Mouse (Mus musculus) forebrain, postnatal 0 days (tissue): ENCODE measurements around the gene Ttl. TPM values are rescaled to one million over a fixed set of nuclear protein-coding genes. Genes with fewer than 3 reads are reported as not detected.

Source experiments
- ATAC-seq: fragments of 200-750 bp; cut with Nextera tagmentation; 2 replicates; pipeline ENCODE4 v1.8.0; 2017; ENCODE audit warnings: mild to moderate bottlenecking, moderate library complexity
- DNase-seq: peaks from one replicate; pipeline ENCODE4 v3.0.0-alpha.2; 2015
- H3K27ac ChIP-seq: fragments of 300-500 bp; sonication (generic); 2 replicates; pipeline ENCODE4 v1.5.1; 2014; ENCODE audit warnings: low read depth, mild to moderate bottlenecking, antibody characterized with exemption, low read length, moderate library complexity, mixed read lengths
- H3K27me3 ChIP-seq: fragments of 300-500 bp; sonication (generic); 2 replicates; pipeline ENCODE4 v1.6.1; 2014; ENCODE audit warnings: mild to moderate bottlenecking, low read length, mixed read lengths; ENCODE audit not compliant: insufficient read depth
- H3K36me3 ChIP-seq: fragments of 300-500 bp; sonication (generic); 2 replicates; pipeline ENCODE4 v1.6.1; 2014; ENCODE audit warnings: mild to moderate bottlenecking, moderate library complexity; ENCODE audit not compliant: insufficient read depth
- H3K4me1 ChIP-seq: fragments of 300-500 bp; sonication (generic); 2 replicates; pipeline ENCODE4 v1.6.1; 2014; ENCODE audit warnings: antibody characterized with exemption; ENCODE audit not compliant: insufficient read depth
- H3K4me2 ChIP-seq: fragments of 300-500 bp; sonication (generic); 2 replicates; pipeline ENCODE4 v1.6.1; 2014; ENCODE audit warnings: low read depth, mild to moderate bottlenecking, moderate library complexity
- H3K4me3 ChIP-seq: fragments of 300-500 bp; sonication (generic); 2 replicates; pipeline ENCODE4 v1.5.1; 2014; ENCODE audit warnings: low read depth, low read length, mixed read lengths
- H3K9ac ChIP-seq: fragments of 300-500 bp; sonication (generic); 2 replicates; pipeline ENCODE4 v1.6.1; 2014; ENCODE audit warnings: mild to moderate bottlenecking
- H3K9me3 ChIP-seq: fragments of 300-500 bp; sonication (generic); 2 replicates; pipeline ENCODE4 v1.6.1; 2016; ENCODE audit warnings: low read length
- CTCF ChIP-seq: sonication (generic); IDR thresholded peaks from 2 replicates; pipeline ENCODE4 v1.5.1; 2016; ENCODE audit warnings: antibody characterized with exemption, control low read depth, low read depth
- WGBS: fragments of 180-500 bp; shearing (Covaris S2); extraction: QIAGEN DNeasy Blood & Tissue Kit; methylation state at CpG from one replicate; pipeline ENCODE4 v1.1.7; 2014; 5-methylcytosine and 5-hydroxymethylcytosine counted together
- polyA plus RNA-seq: library from polyadenylated mRNA; unstranded; fragments of >200 nt; fragmentation: Nextera tagmentation; extraction: Ambion mirVana; gene quantifications from 2 replicates; pipeline ENCODE4 v1.2.1, GENCODE M21; 2015
- total RNA-seq: library from RNA; depleted of rRNA; stranded (reverse); fragments of >200 nt; gene quantifications from 2 replicates; pipeline ENCODE4 v1.2.3, GENCODE M21; 2014

The Ttl gene
- total and polyA plus RNA-seq, 2 experiments from 2014 or later = 31.7 to 66.0 TPM

- no peak for TF ChIP-seq CTCF
- no peak overlapping the region for H3K27ac ChIP-seq
- WGBS = 61% methylated on average over 6 of the region's 6 CpGs
- no peak overlapping the region for H3K9ac ChIP-seq
- H3K36me3 ChIP-seq = no peaks in the 10 kb centered on the region
- no peaks in the 10 kb centered on the region for H3K27me3 ChIP-seq
- H3K4me2 ChIP-seq = no peak overlapping the region
- no peak for DNase-seq
- no peak overlapping the region for H3K4me3 ChIP-seq
- no peaks in the 10 kb centered on the region for H3K9me3 ChIP-seq
- no peak for ATAC-seq
- no peaks in the 10 kb centered on the region for H3K4me1 ChIP-seq
Observed at GRCm38 (mm10) chr2:129046172-129046845, 19.4 kb upstream of the Ttl start.

DNA sequence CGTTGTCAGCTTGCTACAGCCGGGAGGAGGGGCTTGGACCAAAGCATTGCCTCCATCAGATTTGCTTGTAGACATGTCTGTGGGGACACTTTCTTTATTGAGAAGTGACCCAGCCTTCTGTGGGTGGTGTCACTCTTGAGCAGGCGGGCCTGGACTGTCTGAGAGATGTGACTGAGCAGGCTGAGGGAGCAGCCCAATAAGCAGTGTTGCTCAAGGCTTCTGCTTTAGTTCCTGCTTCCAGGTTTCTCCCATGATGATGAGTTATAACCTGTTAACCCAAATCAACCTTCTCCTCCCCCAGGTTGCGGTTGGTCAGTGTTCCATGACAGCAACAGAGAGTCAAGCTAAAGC lies 18.9 kb upstream of the Ttl start:
- no peak overlapping the region for H3K4me2 ChIP-seq
- no peak overlapping the region for H3K4me3 ChIP-seq
- H3K9me3 ChIP-seq = no peaks in the 10 kb centered on the region
- H3K36me3 ChIP-seq = no peaks in the 10 kb centered on the region
- no peak overlapping the region for H3K9ac ChIP-seq
- DNase-seq (no peak), ATAC-seq (no peak)
- no peak for TF ChIP-seq CTCF
- 89% methylated on average over 4 of the region's 4 CpGs for WGBS
- H3K27ac ChIP-seq = no peak overlapping the region
- no peaks in the 10 kb centered on the region for H3K27me3 ChIP-seq
- no peaks in the 10 kb centered on the region for H3K4me1 ChIP-seq

DNA sequence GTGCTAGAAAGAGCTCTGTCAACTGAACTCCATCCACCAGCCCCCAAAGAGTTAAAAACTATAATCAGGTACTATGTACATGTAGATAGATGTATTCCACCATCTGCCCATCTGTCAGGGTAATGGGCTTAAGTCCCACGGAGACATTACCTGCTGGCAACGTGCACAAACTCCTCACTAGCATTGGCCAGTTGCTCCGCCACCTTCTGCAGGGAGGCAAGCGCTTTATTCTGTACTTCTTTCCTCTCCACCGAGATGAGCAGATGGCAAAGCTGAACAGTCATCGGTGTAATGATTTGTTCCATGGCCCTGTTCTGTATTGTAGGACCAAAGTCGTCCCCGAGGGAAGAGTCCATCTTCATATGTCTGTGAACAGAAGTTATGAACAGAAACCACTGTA lies 17.9 kb upstream of the Ttl start, which contains the start of gene Vinac1:
TSS of gene Vinac1 (minus strand) at position 362 of the 400 bp plus-strand sequence.
- Histone ChIP-seq H3K27me3 (no peaks in the 10 kb centered on the region), H3K4me2 (no peak within 1 kb of the TSS), H3K9ac (no peak within 1 kb of the TSS), H3K9me3 (no peaks in the 10 kb centered on the region), H3K4me1 (no peaks in the 10 kb centered on the region), H3K27ac (no peak within 1 kb of the TSS), H3K4me3 (no peak within 1 kb of the TSS), H3K36me3 (no peaks in the 10 kb centered on the region)
- WGBS = 74% methylated on average over 8 of the region's 8 CpGs
- no peak for TF ChIP-seq CTCF
- no peak for ATAC-seq
- DNase-seq = no peak

- Histone ChIP-seq H3K27me3 (no peaks in the 10 kb centered on the region), H3K36me3 (no peaks in the 10 kb centered on the region), H3K9me3 (0 out of 2 replicates have a peak, but pooled peaks cover 3% of the 10 kb centered on the region), H3K4me3 (no peak overlapping the region), H3K4me2 (no peak overlapping the region), H3K4me1 (no peaks in the 10 kb centered on the region), H3K27ac (no peak overlapping the region), H3K9ac (no peak overlapping the region)
- WGBS = 74% methylated on average over 4 of the region's 4 CpGs
- no peak for TF ChIP-seq CTCF
- ATAC-seq (no peak), DNase-seq (no peak)
Observed at GRCm38 (mm10) chr2:129052451-129052983, 13.2 kb upstream of the Ttl start.

- 0 out of 2 replicates have a peak, but pooled peaks cover 3% of the 10 kb centered on the region for H3K9me3 ChIP-seq
- ATAC-seq = no peak
- WGBS = 91% methylated on average over 6 of the region's 6 CpGs
- H3K4me3 ChIP-seq = no peak overlapping the region
- DNase-seq = no peak
- no peak for TF ChIP-seq CTCF
- H3K4me2 ChIP-seq = no peak overlapping the region
- H3K9ac ChIP-seq = no peak overlapping the region
- no peaks in the 10 kb centered on the region for H3K27me3 ChIP-seq
- H3K36me3 ChIP-seq = no peaks in the 10 kb centered on the region
- H3K4me1 ChIP-seq = no peaks in the 10 kb centered on the region
- no peak overlapping the region for H3K27ac ChIP-seq
Observed at GRCm38 (mm10) chr2:129055741-129056140, 10.0 kb upstream of the Ttl start.

- no peak overlapping the region for H3K4me3 ChIP-seq
- 44% methylated on average over 9 of the region's 9 CpGs for whole genome bisulfite sequencing
- no peak overlapping the region for H3K9ac ChIP-seq
- ATAC-seq (peak; percentile 59), DNase-seq (peak; percentile 16)
- H3K9me3 ChIP-seq = 0 out of 2 replicates have a peak, but pooled peaks cover 3% of the 10 kb centered on the region
- peak; percentile 53 for TF ChIP-seq CTCF
- H3K4me2 ChIP-seq = no peak overlapping the region
- no peaks in the 10 kb centered on the region for H3K4me1 ChIP-seq
- no peaks in the 10 kb centered on the region for H3K27me3 ChIP-seq
- H3K36me3 ChIP-seq = no peaks in the 10 kb centered on the region
- no peak overlapping the region for H3K27ac ChIP-seq
Observed at GRCm38 (mm10) chr2:129056597-129056996, 9.1 kb upstream of the Ttl start.

DNA sequence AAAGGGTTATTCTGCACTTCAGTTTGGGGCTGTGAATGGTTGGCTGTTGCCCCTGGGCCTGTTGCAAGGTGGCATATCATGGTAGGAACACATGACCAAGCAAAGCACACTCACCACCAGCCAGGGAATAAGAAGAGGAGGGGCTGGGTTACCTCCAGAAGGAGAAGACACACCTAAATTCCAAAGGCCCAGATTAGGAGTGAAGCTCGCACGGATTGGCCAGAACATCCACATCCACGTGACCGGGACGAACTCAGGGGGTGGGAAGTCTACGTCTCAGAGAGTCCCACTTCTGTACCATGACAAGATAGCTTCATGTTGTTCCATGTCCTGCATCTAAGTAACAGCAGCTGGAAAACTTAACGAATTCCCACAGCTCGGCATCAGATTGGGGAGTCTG lies 8.5 kb upstream of the Ttl start:
- Histone ChIP-seq H3K4me2 (no peak overlapping the region), H3K36me3 (no peaks in the 10 kb centered on the region), H3K9ac (no peak overlapping the region), H3K27me3 (no peaks in the 10 kb centered on the region), H3K27ac (no peak overlapping the region), H3K4me1 (no peaks in the 10 kb centered on the region), H3K4me3 (no peak overlapping the region), H3K9me3 (0 out of 2 replicates have a peak, but pooled peaks cover 3% of the 10 kb centered on the region)
- WGBS = 92% methylated on average over 8 of the region's 8 CpGs
- no peak for DNase-seq
- ATAC-seq = no peak
- TF ChIP-seq CTCF = no peak
